Mouse (Mus musculus): ENCODE data around the gene Eif2s1. TPM values are rescaled to one million over a fixed set of nuclear protein-coding genes. Genes with fewer than 3 reads are reported as not detected.
A peak's percentile ranks its signal among the peaks of the same experiment; 100 is the strongest.

Gene Eif2s1
- polyA plus RNA-seq, 1 experiment, result 14.4 TPM

- under 1% methylated on average over 22 of the region's 22 CpGs for WGBS
- no peak for TF ChIP-seq CTCF (conservative IDR thresholded peaks at IDR 0.05; ENCODE audit: insufficient read depth, insufficient read length, low read depth, low read length)
- TF ChIP-seq POLR2A (IDR thresholded peaks at IDR 0.05; ENCODE audit: low read depth, low read length), result no peak
- H3K4me3 ChIP-seq (ENCODE audit: insufficient read depth, low read depth, low read length), result peak overlapping the region; percentile 84
- H3K4me1 ChIP-seq (ENCODE audit: control insufficient read depth, insufficient read depth, low read length), result peaks cover 13% of the 10 kb centered on the region
- no peaks in the 10 kb centered on the region for H3K27me3 ChIP-seq (replicated peaks; ENCODE audit: control insufficient read depth, insufficient read depth, low read length)
- no peaks in the 10 kb centered on the region; the same call in 1 of the 2 replicates for H3K36me3 ChIP-seq (ENCODE audit: control insufficient read depth, insufficient read depth, low read length)
- H3K27ac ChIP-seq (ENCODE audit: insufficient read depth, low read depth, low read length), result peak overlapping the region; percentile 93; the same call in 1 of the 2 replicates
- DNase-seq, result no peak
Observed at GRCm38 (mm10) chr12:78862254-78862730, 673 bp downstream of the Eif2s1 start.

GRCm38 (mm10) chr12:78865434-78865833, 3.8 kb downstream of the Eif2s1 start:
- TF ChIP-seq CTCF (conservative IDR thresholded peaks at IDR 0.05; ENCODE audit: insufficient read depth, insufficient read length, low read depth, low read length), result peak; percentile 29; the same call in 1 of the 2 replicates
- TF ChIP-seq POLR2A (IDR thresholded peaks at IDR 0.05; ENCODE audit: low read depth, low read length), result no peak

GRCm38 (mm10) chr12:78868115-78868514, 6.5 kb downstream of the Eif2s1 start:
- no peaks in the 10 kb centered on the region for H3K27me3 ChIP-seq (replicated peaks; ENCODE audit: control insufficient read depth, insufficient read depth, low read length)
- DNase-seq, result no peak
- no peak overlapping the region for H3K4me3 ChIP-seq (ENCODE audit: insufficient read depth, low read depth, low read length)
- WGBS, result 85% methylated on average over 1 of the region's 1 CpGs
- TF ChIP-seq POLR2A (IDR thresholded peaks at IDR 0.05; ENCODE audit: low read depth, low read length), result no peak
- TF ChIP-seq CTCF (conservative IDR thresholded peaks at IDR 0.05; ENCODE audit: insufficient read depth, insufficient read length, low read depth, low read length), result no peak
- peaks cover 2% of the 10 kb centered on the region; the same call in 1 of the 2 replicates for H3K36me3 ChIP-seq (ENCODE audit: control insufficient read depth, insufficient read depth, low read length)
- no peak overlapping the region for H3K27ac ChIP-seq (ENCODE audit: insufficient read depth, low read depth, low read length)
- H3K4me1 ChIP-seq (ENCODE audit: control insufficient read depth, insufficient read depth, low read length), result peaks cover 2% of the 10 kb centered on the region; the same call in 1 of the 2 replicates

More at GRCm38 (mm10) chr12:78865434-78865833, 3.8 kb downstream of the Eif2s1 start:
- H3K27me3 ChIP-seq (replicated peaks; ENCODE audit: control insufficient read depth, insufficient read depth, low read length), result no peaks in the 10 kb centered on the region
- DNase-seq, result peak; percentile 14
- H3K4me1 ChIP-seq (ENCODE audit: control insufficient read depth, insufficient read depth, low read length), result peaks cover 2% of the 10 kb centered on the region; the same call in 1 of the 2 replicates
- no peak overlapping the region for H3K27ac ChIP-seq (ENCODE audit: insufficient read depth, low read depth, low read length)
- no peak overlapping the region for H3K4me3 ChIP-seq (ENCODE audit: insufficient read depth, low read depth, low read length)
- 100% methylated on average over 1 of the region's 1 CpGs for WGBS
- peaks cover 2% of the 10 kb centered on the region; the same call in 1 of the 2 replicates for H3K36me3 ChIP-seq (ENCODE audit: control insufficient read depth, insufficient read depth, low read length)

GRCm38 (mm10) chr12:78874581-78874980, 13.0 kb downstream of the Eif2s1 start:
- no peak for DNase-seq
- no peak for TF ChIP-seq POLR2A (IDR thresholded peaks at IDR 0.05; ENCODE audit: low read depth, low read length)
- TF ChIP-seq CTCF (conservative IDR thresholded peaks at IDR 0.05; ENCODE audit: insufficient read depth, insufficient read length, low read depth, low read length), result no peak
- no peaks in the 10 kb centered on the region for H3K27me3 ChIP-seq (replicated peaks; ENCODE audit: control insufficient read depth, insufficient read depth, low read length)
- no peak overlapping the region for H3K4me3 ChIP-seq (ENCODE audit: insufficient read depth, low read depth, low read length)
- WGBS, result 99% methylated on average over 3 of the region's 3 CpGs
- H3K36me3 ChIP-seq (ENCODE audit: control insufficient read depth, insufficient read depth, low read length), result peaks cover 4% of the 10 kb centered on the region
- no peak overlapping the region for H3K27ac ChIP-seq (ENCODE audit: insufficient read depth, low read depth, low read length)
- no peaks in the 10 kb centered on the region for H3K4me1 ChIP-seq (ENCODE audit: control insufficient read depth, insufficient read depth, low read length)

- Histone ChIP-seq H3K4me3 (ENCODE audit: insufficient read depth, low read depth, low read length) (no peak overlapping the region), H3K27me3 (replicated peaks; ENCODE audit: control insufficient read depth, insufficient read depth, low read length) (no peaks in the 10 kb centered on the region), H3K27ac (ENCODE audit: insufficient read depth, low read depth, low read length) (no peak overlapping the region), H3K4me1 (ENCODE audit: control insufficient read depth, insufficient read depth, low read length) (peaks cover 3% of the 10 kb centered on the region; the same call in 1 of the 2 replicates), H3K36me3 (ENCODE audit: control insufficient read depth, insufficient read depth, low read length) (0 out of 2 replicates have a peak, but pooled peaks cover 1% of the 10 kb centered on the region)
- 38% methylated on average over 1 of the region's 1 CpGs for WGBS
- DNase-seq, result peak; percentile 59
- TF ChIP-seq CTCF (conservative IDR thresholded peaks at IDR 0.05; ENCODE audit: insufficient read depth, insufficient read length, low read depth, low read length) (no peak), POLR2A (IDR thresholded peaks at IDR 0.05; ENCODE audit: low read depth, low read length) (no peak)
Observed at GRCm38 (mm10) chr12:78890062-78890461, 28.4 kb downstream of the Eif2s1 start.

GRCm38 (mm10) chr12:78891149-78891548, 29.5 kb downstream of the Eif2s1 start:
- WGBS, result 92% methylated on average over 2 of the region's 2 CpGs
- no peak overlapping the region for H3K4me3 ChIP-seq (ENCODE audit: insufficient read depth, low read depth, low read length)
- H3K4me1 ChIP-seq (ENCODE audit: control insufficient read depth, insufficient read depth, low read length), result peaks cover 3% of the 10 kb centered on the region; the same call in 1 of the 2 replicates
- 0 out of 2 replicates have a peak, but pooled peaks cover 1% of the 10 kb centered on the region for H3K36me3 ChIP-seq (ENCODE audit: control insufficient read depth, insufficient read depth, low read length)
- H3K27ac ChIP-seq (ENCODE audit: insufficient read depth, low read depth, low read length), result no peak overlapping the region
- no peaks in the 10 kb centered on the region for H3K27me3 ChIP-seq (replicated peaks; ENCODE audit: control insufficient read depth, insufficient read depth, low read length)
- no peak for TF ChIP-seq CTCF (conservative IDR thresholded peaks at IDR 0.05; ENCODE audit: insufficient read depth, insufficient read length, low read depth, low read length)
- TF ChIP-seq POLR2A (IDR thresholded peaks at IDR 0.05; ENCODE audit: low read depth, low read length), result no peak
- DNase-seq, result no peak

GRCm38 (mm10) chr12:78897861-78898260, 36.2 kb downstream of the Eif2s1 start:
- 100% methylated on average over 1 of the region's 1 CpGs for WGBS
- no peak for DNase-seq
- Histone ChIP-seq H3K36me3 (ENCODE audit: control insufficient read depth, insufficient read depth, low read length) (no peaks in the 10 kb centered on the region), H3K27me3 (replicated peaks; ENCODE audit: control insufficient read depth, insufficient read depth, low read length) (no peaks in the 10 kb centered on the region), H3K4me1 (ENCODE audit: control insufficient read depth, insufficient read depth, low read length) (no peaks in the 10 kb centered on the region), H3K27ac (ENCODE audit: insufficient read depth, low read depth, low read length) (no peak overlapping the region), H3K4me3 (ENCODE audit: insufficient read depth, low read depth, low read length) (no peak overlapping the region)
- no peak for TF ChIP-seq CTCF (conservative IDR thresholded peaks at IDR 0.05; ENCODE audit: insufficient read depth, insufficient read length, low read depth, low read length)
- no peak for TF ChIP-seq POLR2A (IDR thresholded peaks at IDR 0.05; ENCODE audit: low read depth, low read length)

All from kidney, adult 2 months (tissue).